Mouse (Mus musculus) layer of hippocampus, postnatal 10 days (tissue): ENCODE results near the gene Uba2. TPM values are rescaled to one million over a fixed set of nuclear protein-coding genes. Genes with fewer than 3 reads are reported as not detected.
"Not testable (repeated sequence)": the region's sequence is repeated elsewhere in the genome, so short reads cannot be mapped to it uniquely, and the experiment has no call there.

Source experiments
- DNase-seq, 2 experiments: peaks; one replicate each; pipeline ENCODE4 v3.0.0; 2021; ENCODE audit warnings: low spot score in 2 of 2
- long read RNA-seq: library from polyadenylated mRNA; stranded (forward); transcript quantifications from one replicate; pipeline ENCODE4 v2.0.0, GENCODE M21; 2023
- total RNA-seq, 2 experiments: library from RNA; stranded (reverse); gene quantifications; 2 replicates each; pipeline ENCODE4 v1.2.3; 2021

The Uba2 gene
- total RNA-seq: 10 to 100 TPM; 84.8 to 85.0 TPM
- long read RNA-seq, transcript Uba2-209 (1 exons, 1,373 nt): minor isoform, 10 of 94 reads
- long read RNA-seq, transcript Uba2-201 (17 exons, 2,579 nt): major isoform, 69 of 94 reads
- long read RNA-seq, partial matches to known transcripts: 11 of 94 reads
- long read RNA-seq, other reads (novel, unspliced or antisense): 4 of 94 reads

DNA sequence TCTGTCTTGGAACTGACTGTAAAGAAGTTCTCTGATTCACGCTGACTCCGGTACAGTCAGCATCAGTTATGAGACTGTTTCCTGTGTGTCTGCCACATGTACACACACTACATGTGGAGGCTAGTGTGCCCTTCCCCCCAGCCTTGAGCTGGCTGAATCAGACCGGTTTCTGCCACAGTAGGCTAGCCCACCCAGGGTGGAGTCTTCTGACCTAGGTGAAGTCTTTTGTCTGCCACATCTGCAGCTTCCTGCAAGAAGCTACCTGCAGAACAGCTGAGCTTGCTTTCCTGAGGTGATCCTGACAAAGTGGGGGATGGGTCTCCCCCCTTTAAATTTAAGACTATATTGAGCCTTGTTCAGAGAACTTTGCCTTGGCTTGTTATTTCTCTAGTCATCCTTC, at the start of gene Uba2:
Gene Uba2 (minus strand): TSS at position 146 of the 400 bp plus-strand sequence.
- no peak for DNase-seq

DNA sequence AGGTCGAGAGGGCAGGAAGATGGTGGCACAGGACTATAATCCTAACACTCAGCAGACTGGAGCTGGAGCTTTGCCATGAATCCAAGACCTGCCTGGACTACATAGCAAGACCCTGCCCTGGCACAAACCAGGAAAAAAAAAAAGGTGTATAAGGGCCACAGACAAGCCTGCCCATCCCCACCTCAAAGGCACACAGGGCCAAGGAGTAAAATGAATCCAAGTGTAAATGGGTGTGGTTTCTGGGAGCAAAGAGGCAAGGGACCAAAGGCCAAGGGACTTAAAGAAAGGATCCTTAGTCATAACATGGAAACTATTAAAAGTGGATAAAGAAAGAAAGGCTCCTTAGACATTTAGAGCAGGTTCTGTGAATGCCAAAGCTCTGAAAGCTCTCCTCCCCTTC, 49.1 kb upstream of the Uba2 start:
- no peak for DNase-seq

GRCm38 (mm10) chr7:34216474-34216873, 47.1 kb upstream of the Uba2 start:
- DNase-seq: no peak

GRCm38 (mm10) chr7:34215481-34215880, 46.1 kb upstream of the Uba2 start:
- DNase-seq: no peak

DNA sequence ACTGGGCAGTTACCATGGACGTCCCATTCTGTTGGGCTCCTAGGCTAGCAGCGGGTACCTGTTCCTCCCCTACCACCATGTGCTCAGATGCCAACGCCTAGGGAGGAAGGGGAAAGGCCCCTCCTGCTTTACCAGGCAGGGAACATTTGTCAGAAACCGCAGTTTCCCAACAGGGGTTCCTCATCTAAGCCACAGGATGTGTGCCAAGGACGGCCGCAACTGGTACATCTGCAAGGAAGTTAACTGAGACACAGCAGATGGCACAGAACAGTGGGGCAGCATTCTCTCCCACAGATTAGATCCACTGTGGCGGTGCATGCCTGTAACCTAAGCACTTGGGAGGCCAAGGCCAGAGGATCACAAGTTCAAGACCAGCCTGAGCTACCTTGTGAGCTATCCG, 45.2 kb upstream of the Uba2 start:
- no peak for DNase-seq

DNA sequence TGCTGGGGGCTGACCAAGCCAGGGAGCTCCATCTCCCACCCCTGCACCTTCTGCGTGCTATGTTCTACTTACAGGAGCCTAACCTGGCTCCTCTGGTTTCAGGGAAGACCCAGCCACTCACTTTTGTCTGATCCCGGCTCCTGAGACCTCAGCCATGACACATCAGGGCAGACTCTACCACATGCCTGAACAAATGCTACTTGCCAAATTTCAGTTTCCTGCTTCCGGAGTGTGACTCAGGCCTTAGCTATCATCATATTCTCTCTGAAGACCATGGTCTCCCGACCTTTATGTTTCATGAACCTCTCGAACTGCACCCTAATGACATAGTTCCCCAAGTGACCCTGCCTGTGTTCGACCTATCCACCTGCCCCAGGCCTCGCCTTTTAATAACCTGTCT, 43.9 kb upstream of the Uba2 start:
- no peak for DNase-seq

DNA sequence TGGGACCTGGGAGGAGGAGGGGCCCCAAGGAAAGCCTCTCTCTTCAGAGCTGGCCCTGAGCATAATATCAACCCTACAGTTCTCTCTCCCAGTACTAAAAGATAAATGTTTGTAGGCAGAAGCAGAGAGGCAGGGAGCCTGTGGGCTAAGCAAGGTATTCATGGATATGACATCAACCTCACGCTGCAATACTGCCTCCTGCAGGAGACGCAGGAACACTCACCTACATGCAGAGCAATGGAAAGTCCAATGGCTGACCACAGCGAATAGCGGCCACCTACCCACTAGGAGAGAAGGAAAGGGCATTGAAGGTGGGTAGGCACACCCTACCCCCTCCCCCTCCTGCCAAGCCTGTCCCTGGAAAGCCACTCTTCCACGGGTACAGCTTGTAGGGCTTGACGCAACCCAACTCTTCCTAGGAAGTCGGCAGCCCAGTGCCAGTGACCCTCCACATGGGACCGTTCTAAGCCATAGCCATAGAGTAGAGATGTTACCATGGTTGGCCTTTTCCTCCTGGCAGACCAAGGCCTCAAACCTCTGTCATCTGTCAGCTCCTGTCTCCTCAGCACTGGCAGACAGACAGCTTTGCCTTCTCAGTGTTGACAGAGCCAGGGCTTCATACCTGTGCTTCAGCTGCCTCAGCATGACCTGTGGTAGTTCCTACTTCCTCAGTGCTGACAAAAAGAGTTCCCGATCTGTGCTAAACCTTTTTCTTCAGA, 38.8 kb upstream of the Uba2 start:
- no peak for DNase-seq

GRCm38 (mm10) chr7:34206331-34206730, 36.9 kb upstream of the Uba2 start:
- no peak for DNase-seq

DNA sequence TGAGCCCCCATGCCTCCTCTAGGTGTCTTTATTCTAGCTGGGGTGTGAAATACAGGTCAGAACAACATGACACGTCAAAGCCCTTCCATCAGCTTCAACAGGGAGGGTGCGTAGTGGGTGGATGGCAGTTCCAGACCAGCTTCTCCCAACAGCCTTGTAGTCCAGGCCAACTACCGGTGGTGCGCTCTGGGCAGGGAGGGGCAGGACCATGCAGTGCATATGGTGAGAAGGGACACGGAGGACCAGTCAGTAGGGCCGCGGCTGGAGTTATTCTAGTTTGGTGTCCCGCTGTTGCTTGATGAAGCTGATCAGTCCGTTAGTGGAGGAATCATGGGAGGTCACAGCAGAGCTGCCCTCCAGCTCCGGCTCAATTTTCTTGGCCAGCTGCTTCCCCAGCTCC, 32.7 kb upstream of the Uba2 start:
- DNase-seq: not testable (repeated sequence)

GRCm38 (mm10) chr7:34200829-34201228, 31.4 kb upstream of the Uba2 start:
- no peak for DNase-seq

- DNase-seq: peak in 1 of 2 experiments; percentile 42
Observed at GRCm38 (mm10) chr7:34198346-34198745, 28.9 kb upstream of the Uba2 start.

- peak; percentile 94 to 95 for DNase-seq
Observed at GRCm38 (mm10) chr7:34196132-34197128, 27.0 kb upstream of the Uba2 start, which contains the start of gene Pdcd2l. Gene Pdcd2l (minus strand): TSS chr7:34196661.

DNA sequence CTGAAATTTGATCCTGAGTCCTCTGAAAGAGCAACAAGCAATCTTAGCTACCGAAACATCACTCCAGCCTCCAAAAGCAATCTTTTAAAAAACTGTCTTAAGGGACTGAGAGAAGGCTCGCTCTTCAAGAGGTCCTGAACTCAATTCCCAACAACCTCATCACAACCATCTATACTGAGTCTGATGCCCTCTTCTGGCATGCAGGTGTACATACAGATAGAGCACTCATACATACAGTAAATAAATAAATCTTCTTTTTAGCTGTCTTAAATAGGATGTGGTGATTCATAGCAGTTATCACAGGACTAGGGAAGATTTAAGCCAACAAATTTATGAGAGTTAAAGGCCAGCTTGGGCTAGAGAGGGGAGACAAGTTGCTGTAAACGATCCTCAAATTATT, 26.2 kb upstream of the Uba2 start:
- no peak for DNase-seq

DNA sequence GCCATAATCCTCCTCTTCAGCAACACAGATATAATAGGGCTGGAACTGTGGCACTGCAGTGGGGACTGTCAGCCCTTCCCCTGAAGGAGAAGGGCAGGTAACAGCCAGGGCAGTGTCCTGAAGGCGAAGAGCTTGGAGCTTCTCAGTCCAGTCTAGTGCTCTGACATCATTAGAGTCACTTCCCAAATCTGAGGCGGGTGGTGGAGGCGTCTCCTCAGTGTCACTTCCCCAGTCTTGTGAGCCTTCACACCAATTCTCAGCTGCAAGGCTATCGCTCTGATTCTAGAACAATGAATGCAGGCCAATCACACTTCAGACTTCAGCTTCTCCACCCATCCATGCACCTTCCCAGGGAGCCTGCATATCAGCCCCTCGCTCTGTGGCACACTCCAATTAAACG, 23.4 kb upstream of the Uba2 start:
- DNase-seq: no peak

GRCm38 (mm10) chr7:34189376-34189989, 20.1 kb upstream of the Uba2 start:
- no peak for DNase-seq

- DNase-seq: no peak
Observed at GRCm38 (mm10) chr7:34183794-34184193, 14.4 kb upstream of the Uba2 start.

- no peak for DNase-seq
Observed at GRCm38 (mm10) chr7:34183356-34183755, 14.0 kb upstream of the Uba2 start.

- not testable (repeated sequence) for DNase-seq
Observed at GRCm38 (mm10) chr7:34176241-34176640, 6.8 kb upstream of the Uba2 start.

GRCm38 (mm10) chr7:34172251-34172650, 2.9 kb upstream of the Uba2 start:
- no peak for DNase-seq

DNA sequence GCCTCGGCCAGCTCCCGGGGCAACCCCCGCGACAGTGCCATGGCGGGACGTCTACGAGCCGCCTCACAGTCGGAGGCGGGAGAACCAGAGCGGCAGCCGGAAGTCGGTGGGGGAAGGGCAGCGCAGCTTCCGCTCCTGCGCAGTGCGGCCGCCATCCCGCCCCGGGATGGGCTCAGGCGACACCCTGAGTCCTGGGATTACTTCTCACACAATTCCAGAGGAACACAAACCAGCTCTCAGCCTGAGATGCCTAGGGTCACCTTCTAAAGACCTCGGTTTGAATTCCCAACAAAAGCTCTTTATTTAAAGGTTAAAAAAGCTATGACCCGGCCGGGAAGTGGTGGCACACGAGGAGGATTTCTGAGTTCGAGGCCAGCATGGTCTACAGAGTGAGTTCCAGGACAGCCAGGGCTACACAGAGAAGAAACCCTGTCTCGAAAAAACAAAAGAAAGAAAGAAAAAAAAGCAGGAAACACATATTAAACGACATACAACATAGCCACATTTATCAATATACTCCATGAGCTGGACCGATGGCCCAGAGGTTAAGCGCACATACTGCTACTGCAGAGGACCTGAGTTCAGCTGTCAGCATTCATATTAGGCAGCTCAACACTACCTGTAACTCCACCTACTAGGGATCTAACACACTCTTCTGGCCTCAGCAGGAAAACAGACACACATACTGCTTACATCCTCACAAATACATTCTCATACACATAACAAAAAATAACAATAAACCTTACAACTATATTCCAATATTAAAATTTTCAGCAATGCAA, 738 bp downstream of the Uba2 start:
- peak; percentile 95 to 96 for DNase-seq
